Mouse (Mus musculus) small intestine, adult 2 months (tissue): ENCODE measurements around the gene Cldnd1.

Experiments used
- CTCF ChIP-seq: fragments of 200-500 bp; IDR thresholded peaks from 2 replicates; pipeline ENCODE4 v1.5.1; 2012; ENCODE audit warnings: low read depth, mild to moderate bottlenecking, control low read depth, inconsistent platforms, low read length, moderate library complexity, mixed read lengths; ENCODE audit not compliant: insufficient replicate concordance, insufficient read length; ENCODE audit errors: extremely low read depth
- POLR2A ChIP-seq: fragments of 200-500 bp; IDR thresholded peaks from 2 replicates; pipeline ENCODE4 v1.6.1; 2012; ENCODE audit warnings: low read depth, mild to moderate bottlenecking, control low read depth, inconsistent platforms, low read length, moderate library complexity

DNA sequence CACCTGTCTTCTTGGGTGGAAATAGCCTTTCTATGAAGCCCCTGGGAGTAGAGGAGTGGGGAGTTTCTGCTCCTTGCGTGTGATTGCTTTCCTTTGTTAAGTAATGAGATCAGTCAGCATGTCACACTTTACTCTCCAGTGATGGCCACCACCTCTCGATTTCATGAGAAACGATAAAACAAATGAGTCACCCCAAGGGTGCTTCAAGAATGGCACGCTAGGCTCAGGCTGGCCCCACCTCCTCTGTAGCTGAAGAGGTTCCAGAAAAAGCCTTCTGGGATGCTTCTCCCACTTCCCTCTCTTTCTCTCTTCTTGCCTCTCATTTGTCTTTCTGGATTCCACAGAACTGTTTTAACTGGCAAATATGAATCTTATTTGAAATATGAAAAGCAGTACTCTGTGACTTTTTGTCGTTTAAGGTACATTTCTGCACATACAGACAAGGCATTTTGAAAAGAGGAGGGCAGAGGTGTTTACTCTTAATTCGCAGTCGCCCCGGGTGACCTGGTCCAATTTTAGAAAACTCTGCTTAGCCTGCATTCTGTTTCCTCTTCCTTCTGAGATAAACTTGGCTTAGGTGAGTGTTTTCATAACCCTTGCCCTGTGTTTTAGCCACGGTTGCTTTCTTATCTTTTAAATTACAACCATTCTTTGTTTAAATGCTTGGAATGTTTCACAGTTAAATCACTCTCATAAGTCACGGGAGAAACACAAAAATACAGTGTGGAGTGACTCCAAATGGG is 24.2 kb upstream of the Cldnd1 start:
- no peak for TF ChIP-seq POLR2A
- TF ChIP-seq CTCF: no peak
